8 mouse cellular contexts compared by ENCODE assay signal in genomic region chr1:194938715-194939114, GRCm38 (mm10). TPM values are rescaled to one million over a fixed set of nuclear protein-coding genes. Genes with fewer than 3 reads are reported as not detected.
DNase-seq lines count a peak whose midpoint lies in the region; ATAC-seq and TF ChIP-seq lines count a peak whose summit lies in the region.

TSS of gene Cd34 (plus strand) at chr1:194938819.

- TF ChIP-seq POLR2A in cortical plate, adult 2 months (IDR thresholded peaks at IDR 0.05; ENCODE audit: extremely low read depth, insufficient read depth, low read length), result 0 out of 2 replicates have a peak, but pooled peaks have one; percentile 53

- no peaks in the 10 kb centered on the region for H3K36me3 ChIP-seq in intestine, embryonic 16.5 days (ENCODE audit: control insufficient read depth, insufficient read depth, low read length)
- no peaks in the 10 kb centered on the region for H3K36me3 ChIP-seq in stomach, embryonic 14.5 days (ENCODE audit: control insufficient read depth, insufficient read depth, low read length)

- H3K9ac ChIP-seq in intestine, embryonic 16.5 days (ENCODE audit: low read depth, low read length), result peak within 1 kb of the TSS; percentile 48
- H3K9ac ChIP-seq in stomach, embryonic 14.5 days (replicated peaks; ENCODE audit: low read depth, low read length), result peak within 1 kb of the TSS; percentile 28

- H3K9me3 ChIP-seq in intestine, embryonic 16.5 days (ENCODE audit: control insufficient read depth, low read length), result no peaks in the 10 kb centered on the region
- no peaks in the 10 kb centered on the region for H3K9me3 ChIP-seq in stomach, embryonic 14.5 days (ENCODE audit: control insufficient read depth, low read depth, low read length)

- H3K4me3 ChIP-seq in cortical plate, adult 2 months (ENCODE audit: insufficient read depth, low read length), result peak within 1 kb of the TSS; percentile 76
- H3K4me3 ChIP-seq in intestine, embryonic 16.5 days (ENCODE audit: low read length), result peak within 1 kb of the TSS; percentile 44
- peak within 1 kb of the TSS; percentile 37 for H3K4me3 ChIP-seq in stomach, embryonic 14.5 days (ENCODE audit: low read depth, low read length)

- WGBS in intestine, embryonic 16.5 days, result 1% methylated on average over 26 of the region's 26 CpGs
- 2% methylated on average over 26 of the region's 26 CpGs for WGBS in stomach, embryonic 14.5 days

- DNase-seq in WW6 (ENCODE audit: low read depth, low spot score), result peak; percentile 36
- DNase-seq in gonadal fat pad, adult 2 months (ENCODE audit: low read depth), result no peak
- peak; percentile 17 for DNase-seq in left cerebral cortex, postnatal 4 days
- DNase-seq in spleen, postnatal 36 days (ENCODE audit: low spot score in 2 of 2), result no peak

- peak; percentile 85 for ATAC-seq in intestine, embryonic 16.5 days
- ATAC-seq in megakaryocyte-erythroid progenitor cell, adult 5-6 weeks (replicated peaks; ENCODE audit: low FRiP score, low TSS enrichment, poor library complexity, severe bottlenecking), result peak; percentile 65
- peak; percentile 90; the same call in 1 of the 2 replicates for ATAC-seq in stomach, embryonic 14.5 days (ENCODE audit: insufficient number of reproducible peaks, insufficient read depth, low FRiP score, low read depth)

- intact Hi-C loops in left cerebral cortex, postnatal 4 days (cut with DNase I), result no loop called here

- no peak for TF ChIP-seq CTCF in cortical plate, adult 2 months (IDR thresholded peaks at IDR 0.05; ENCODE audit: extremely low read depth, insufficient read depth, low read length)

- H3K27me3 ChIP-seq in intestine, embryonic 16.5 days (replicated peaks; ENCODE audit: control insufficient read depth, insufficient read depth, low read length), result peaks cover 10% of the 10 kb centered on the region
- H3K27me3 ChIP-seq in stomach, embryonic 14.5 days (ENCODE audit: control insufficient read depth, insufficient read depth, low read length), result no peaks in the 10 kb centered on the region

- no peaks in the 10 kb centered on the region; the same call in 1 of the 2 replicates for H3K4me1 ChIP-seq in cortical plate, adult 2 months (ENCODE audit: control insufficient read depth, insufficient read depth, low read length)
- H3K4me1 ChIP-seq in intestine, embryonic 16.5 days (ENCODE audit: control insufficient read depth, insufficient read depth, low read length), result no peaks in the 10 kb centered on the region
- H3K4me1 ChIP-seq in stomach, embryonic 14.5 days (ENCODE audit: control insufficient read depth, insufficient read depth, low read length), result no peaks in the 10 kb centered on the region

- peak within 1 kb of the TSS; percentile 62 for H3K27ac ChIP-seq in cortical plate, adult 2 months (ENCODE audit: insufficient read depth, low read length)
- 0 out of 2 replicates have a peak within 1 kb of the TSS, but pooled peaks have one; percentile 1 for H3K27ac ChIP-seq in intestine, embryonic 16.5 days (ENCODE audit: low read length)
- H3K27ac ChIP-seq in stomach, embryonic 14.5 days (ENCODE audit: low read length), result no peak within 1 kb of the TSS

- H3K4me2 ChIP-seq in intestine, embryonic 16.5 days (ENCODE audit: low read depth, low read length), result peak within 1 kb of the TSS; percentile 57
- peak within 1 kb of the TSS; percentile 73 for H3K4me2 ChIP-seq in stomach, embryonic 14.5 days (replicated peaks; ENCODE audit: low read depth, low read length)

RNA-seq across cellular contexts. Expression of gene Cd34, which starts in this region (rescaled TPM):
- 85.9 and 99.4 TPM in 2 replicates for polyA plus RNA-seq in cortical plate, adult 2 months (2012; rRNA removed)
- 88.4 and 91.6 TPM in 2 replicates for polyA plus RNA-seq in gonadal fat pad, adult 2 months (2012; rRNA removed)
- polyA plus RNA-seq in intestine, embryonic 16.5 days (2015; fragmentation: Nextera tagmentation; extraction: Ambion mirVana), result 56.2 and 59.3 TPM in 2 replicates
- total RNA-seq in left cerebral cortex, postnatal 4 days (2021), result 10 to 100 TPM; 19.1 to 20.4 TPM
- total RNA-seq in megakaryocyte-erythroid progenitor cell, adult 5-6 weeks (2014; fragmentation: Nextera tagmentation), result 1.2 TPM in 1 of 2 replicates, not detected in the other
- total RNA-seq in megakaryocyte-erythroid progenitor cell, adult 5-6 weeks (2017), result 6.7 and 68.5 TPM in 2 replicates
- polyA plus RNA-seq in stomach, embryonic 14.5 days (2014; fragmentation: Nextera tagmentation; extraction: Ambion mirVana), result 70.6 and 74.9 TPM in 2 replicates

Comparison
In these comparisons a context has a peak if more than half of its experiments do, and no peak if none do; other contexts are left out.
1. DNase-seq: peak in WW6 (single experiment) and left cerebral cortex, postnatal 4 days (single experiment); none in gonadal fat pad, adult 2 months (single experiment) and spleen, postnatal 36 days (0 of 2).
2. Peak in every context shown above with its lines, with median percentiles within 50 percentile points of each other: H3K4me3 ChIP-seq and ATAC-seq.